Comparison of ENCODE assay signal across 8 mouse cellular contexts in the genomic region with DNA sequence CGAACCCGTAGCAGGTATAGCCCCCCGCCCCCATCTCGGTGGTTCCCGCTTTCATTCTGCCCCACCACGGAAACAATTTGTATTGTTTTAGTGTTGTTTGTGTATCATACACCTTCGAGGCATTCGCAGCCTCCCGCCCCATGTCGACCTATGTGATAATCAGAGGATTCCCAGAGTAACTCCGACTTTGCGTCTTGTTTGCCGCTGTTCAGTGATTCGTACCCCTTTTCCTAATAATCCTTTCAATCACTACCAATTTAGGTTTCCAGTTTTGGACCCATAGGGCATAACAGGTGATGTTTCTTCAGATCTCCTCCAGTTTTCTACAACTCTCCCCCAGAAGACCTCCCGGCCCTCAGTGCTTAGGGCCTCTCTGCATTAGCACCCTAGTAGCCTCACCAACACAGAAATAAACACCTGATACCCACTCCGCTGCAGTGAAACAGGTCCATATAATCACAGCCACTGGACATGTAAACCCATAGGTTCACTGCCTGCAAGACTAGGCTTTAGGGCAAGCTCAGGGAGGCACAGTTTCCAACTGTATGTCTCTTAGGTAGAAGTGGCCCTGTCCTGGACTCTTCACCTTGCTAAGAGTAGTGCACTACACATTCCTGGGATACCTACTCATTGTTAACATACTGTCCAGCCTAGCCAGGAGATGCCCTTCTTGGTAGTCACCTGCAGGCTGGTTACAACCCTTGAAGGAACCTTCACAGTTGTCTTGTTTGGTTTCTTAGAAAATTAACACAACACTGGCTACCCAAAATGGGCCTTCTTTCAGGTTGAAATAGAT. TPM values are rescaled to one million over a fixed set of nuclear protein-coding genes. Genes with fewer than 3 reads are reported as not detected.
A peak's percentile ranks its signal among the peaks of the same experiment; 100 is the strongest.
DNase-seq lines count a peak whose midpoint lies in the region; ATAC-seq and TF ChIP-seq lines count a peak whose summit lies in the region.

No protein-coding gene starts in this region.

- DNase-seq in heart, adult 2 months, result no peak
- DNase-seq in heart, postnatal 25 days (ENCODE audit: low spot score), result no peak
- DNase-seq in ES-E14 (ENCODE audit: low read depth, low spot score), result no peak
- peak; percentile 1 for DNase-seq in forelimb bud, embryonic 11.5 days (ENCODE audit: low read depth, low spot score)
- DNase-seq in ovary, postnatal 14 days (ENCODE audit: low spot score), result no peak
- DNase-seq in adipocyte (ENCODE audit: low spot score), result no peak
- DNase-seq in urinary bladder, postnatal 10 days (ENCODE audit: low spot score), result no peak

- peaks cover 4% of the 10 kb centered on the region for H3K4me1 ChIP-seq in heart, adult 2 months (ENCODE audit: control insufficient read depth, insufficient read depth, low read length)
- H3K4me1 ChIP-seq in ES-E14 (ENCODE audit: control insufficient read depth in 2 of 2, insufficient read depth in 2 of 2, low read length in 2 of 2, poor library complexity in 1 of 2), result no peaks in the 10 kb centered on the region
- H3K4me1 ChIP-seq in liver, embryonic 16.5 days (ENCODE audit: control insufficient read depth, low read depth, low read length), result peaks cover 4% of the 10 kb centered on the region; the same call in 1 of the 2 replicates

- intact Hi-C loops in heart, adult 2 months (cut with DNase I), result no loop called here
- intact Hi-C loops in heart, postnatal 25 days (cut with DNase I), result loop anchor here (2.0 kb wide), 1 partner anchor 44 kb away; a partner anchor contains a TSS

- no peaks in the 10 kb centered on the region for H3K79me2 ChIP-seq in heart, adult 2 months (replicated peaks; ENCODE audit: control insufficient read depth, insufficient read depth, low read length)

- peak overlapping the region; percentile 91 for H3K4me3 ChIP-seq in heart, adult 2 months
- H3K4me3 ChIP-seq in ES-E14 (ENCODE audit: insufficient read depth in 1 of 2, low read depth in 1 of 2, low read length in 2 of 2, poor library complexity in 1 of 2, severe bottlenecking in 1 of 2), result peak overlapping the region; percentile 78 to 80
- H3K4me3 ChIP-seq in liver, embryonic 16.5 days (ENCODE audit: low read depth, low read length), result peak overlapping the region; percentile 87

- peak overlapping the region; percentile 68 for H3K4me2 ChIP-seq in liver, embryonic 16.5 days (ENCODE audit: low read depth, low read length)

- no peaks in the 10 kb centered on the region for H3K36me3 ChIP-seq in heart, adult 2 months (ENCODE audit: control insufficient read depth, insufficient read depth, low read length)
- no peaks in the 10 kb centered on the region for H3K36me3 ChIP-seq in ES-E14 (ENCODE audit: control insufficient read depth, insufficient read depth, low read length, poor library complexity, severe bottlenecking)
- H3K36me3 ChIP-seq in liver, embryonic 16.5 days (ENCODE audit: control insufficient read depth, insufficient read depth), result no peaks in the 10 kb centered on the region

- peak overlapping the region; percentile 92 for H3K27ac ChIP-seq in heart, adult 2 months
- H3K27ac ChIP-seq in ES-E14 (ENCODE audit: insufficient read depth, low read depth, low read length, poor library complexity, severe bottlenecking), result no peak overlapping the region
- H3K27ac ChIP-seq in liver, embryonic 16.5 days (ENCODE audit: low read length), result peak overlapping the region; percentile 80

- no peaks in the 10 kb centered on the region for H3K9me3 ChIP-seq in ES-E14 (ENCODE audit: control insufficient read depth, insufficient read depth, low read depth, low read length)
- H3K9me3 ChIP-seq in liver, embryonic 16.5 days (replicated peaks; ENCODE audit: control insufficient read depth, low read length), result no peaks in the 10 kb centered on the region

- TF ChIP-seq CTCF in heart, adult 2 months (IDR thresholded peaks at IDR 0.05), result no peak

- ATAC-seq in liver, embryonic 16.5 days (ENCODE audit: low read depth), result 0 out of 2 replicates have a peak, but pooled peaks have one; percentile 33

- WGBS in heart, adult 2 months, result 4% methylated on average over 16 of the region's 16 CpGs
- 3% methylated on average over 16 of the region's 16 CpGs for WGBS in liver, embryonic 16.5 days (ENCODE audit: insufficient replicate concordance)

- in situ Hi-C loops in ES-E14 (cut with MboI; ENCODE audit: low sequenced_read_pairs in 2 of 2, unreplicated experiment in 2 of 2), result no loop called here

- no peak for TF ChIP-seq EP300 in heart, adult 2 months (IDR thresholded peaks at IDR 0.05; ENCODE audit: insufficient read depth, low read depth, low read length)

- H3K27me3 ChIP-seq in heart, adult 2 months (ENCODE audit: control insufficient read depth, insufficient read depth, low read length), result no peaks in the 10 kb centered on the region
- H3K27me3 ChIP-seq in liver, embryonic 16.5 days (ENCODE audit: control insufficient read depth, insufficient read depth, low read depth, low read length), result no peaks in the 10 kb centered on the region

- H3K9ac ChIP-seq in heart, adult 2 months (ENCODE audit: low read depth, low read length), result peak overlapping the region; percentile 89
- peak overlapping the region; percentile 88 for H3K9ac ChIP-seq in ES-E14 (ENCODE audit: insufficient read depth, low read depth, low read length, poor library complexity, severe bottlenecking)
- peak overlapping the region; percentile 90 for H3K9ac ChIP-seq in liver, embryonic 16.5 days (ENCODE audit: low read depth, low read length)

- no peak for TF ChIP-seq POLR2A in heart, adult 2 months (IDR thresholded peaks at IDR 0.05; ENCODE audit: insufficient read depth, low read depth, low read length)

TF ChIP-seq in ES-E14, 5 proteins besides CTCF, POLR2A, EP300 and RAD21:
- no peak for TF ChIP-seq HCFC1 (IDR thresholded peaks at IDR 0.05; ENCODE audit: borderline replicate concordance, insufficient read depth, low read length)
- no peak for TF ChIP-seq MAFK (IDR thresholded peaks at IDR 0.05; ENCODE audit: insufficient read depth, low read depth, low read length)
- TF ChIP-seq ZNF384 (IDR thresholded peaks at IDR 0.05; ENCODE audit: low read depth, low read length), result no peak
- no peak for TF ChIP-seq ZC3H11A (IDR thresholded peaks at IDR 0.05; ENCODE audit: borderline replicate concordance, low read depth, low read length)
- no peak for TF ChIP-seq CHD2 (IDR thresholded peaks at IDR 0.05; ENCODE audit: low read depth, low read length)

RNA-seq across cellular contexts. Expression of a gene that starts 0.9 kb away (rescaled TPM):
- 10 to 100 TPM; 10.0 to 10.4 TPM for total RNA-seq in heart, adult 2 months (2021)
- polyA plus RNA-seq in heart, adult 2 months (2012; rRNA removed), result 5.9 and 11.3 TPM in 2 replicates
- total RNA-seq in heart, postnatal 25 days (2021), result 10 to 100 TPM in 1 of 2 experiments, 1 to 10 TPM in 1; 9.0 to 10.7 TPM
- 17.8 and 21.8 TPM in 2 replicates for total RNA-seq in ES-E14 (2012; rRNA removed)
- 2.8 and 3.6 TPM in 2 replicates for polyA plus RNA-seq in liver, embryonic 16.5 days (2015; fragmentation: Nextera tagmentation; extraction: Ambion mirVana)

RNA-seq across cellular contexts. Expression of a gene that starts 44.6 kb away (rescaled TPM):
- total RNA-seq in heart, adult 2 months (2021), result 10 to 100 TPM; 19.9 to 20.3 TPM
- 9.0 and 13.1 TPM in 2 replicates for polyA plus RNA-seq in heart, adult 2 months (2012; rRNA removed)
- 10 to 100 TPM; 19.2 to 22.4 TPM for total RNA-seq in heart, postnatal 25 days (2021)
- 14.5 and 22.8 TPM in 2 replicates for total RNA-seq in ES-E14 (2012; rRNA removed)
- 23.0 and 26.9 TPM in 2 replicates for polyA plus RNA-seq in liver, embryonic 16.5 days (2015; fragmentation: Nextera tagmentation; extraction: Ambion mirVana)

RNA-seq across cellular contexts. Expression of a gene that starts 54.5 kb away (rescaled TPM):
- total RNA-seq in heart, adult 2 months (2021), result 1 to 10 TPM; 1.3 to 2.0 TPM
- polyA plus RNA-seq in heart, adult 2 months (2012; rRNA removed), result 0.67 and 1.0 TPM in 2 replicates
- under 1 TPM; 0.50 to 0.78 TPM for total RNA-seq in heart, postnatal 25 days (2021)
- 0.16 and 0.45 TPM in 2 replicates for total RNA-seq in ES-E14 (2012; rRNA removed)
- 0.08 TPM in 1 of 2 replicates, not detected in the other for polyA plus RNA-seq in liver, embryonic 16.5 days (2015; fragmentation: Nextera tagmentation; extraction: Ambion mirVana)
